In genomic region chr7:132859042-132859958, GRCm38 (mm10) we compare ENCODE assay signal across 8 mouse cellular contexts. TPM values are rescaled to one million over a fixed set of nuclear protein-coding genes. Genes with fewer than 3 reads are reported as not detected.
DNase-seq lines count a peak whose midpoint lies in the region; ATAC-seq lines count a peak whose summit lies in the region.

Gene Abraxas2, plus strand, starts transcription at chr7:132859225.

- ATAC-seq in megakaryocyte progenitor cell, adult 5-6 weeks (replicated peaks; ENCODE audit: poor library complexity): peak; percentile 95

- peak; percentile 78 for DNase-seq in adipocyte (ENCODE audit: low spot score)
- DNase-seq in embryo, embryonic 10 days (ENCODE audit: low spot score): peak; percentile 95
- peak; percentile 84 for DNase-seq in gastrocnemius, postnatal 10 days
- DNase-seq in induced T-regulatory cell, adult 2 months (ENCODE audit: low read depth): peak; percentile 94
- peak; percentile 43 to 89 for DNase-seq in left cerebral cortex, adult 9 months (ENCODE audit: low spot score in 2 of 2)
- DNase-seq in right cerebral cortex, postnatal 14 days: peak; percentile 89
- peak; percentile 90 to 92 for DNase-seq in urinary bladder, postnatal 36 days (ENCODE audit: low spot score in 2 of 2)

RNA-seq across cellular contexts. Expression of gene Abraxas2, which starts in this region (rescaled TPM):
- 10 to 100 TPM; 22.7 to 25.4 TPM for total RNA-seq in gastrocnemius, postnatal 10 days (2021)
- total RNA-seq in megakaryocyte progenitor cell, adult 5-6 weeks (2015): 48.6 and 48.9 TPM in 2 replicates
- total RNA-seq in megakaryocyte progenitor cell, adult 5-6 weeks (2017): 38.6 and 45.9 TPM in 2 replicates

Comparison
In these comparisons a context has a peak if more than half of its experiments do, and no peak if none do; other contexts are left out.
1. Peak in every context shown above with its lines: DNase-seq and ATAC-seq.